Mouse (Mus musculus) gastrocnemius, postnatal 25 days (tissue): Measurements from ENCODE around the gene Gm10334. TPM values are rescaled to one million over a fixed set of nuclear protein-coding genes. Genes with fewer than 3 reads are reported as not detected.
"Not testable (repeated sequence)": the region's sequence is repeated elsewhere in the genome, so short reads cannot be mapped to it uniquely, and the experiment has no call there.

Experiments used
- DNase-seq: peaks from one replicate; pipeline ENCODE4 v3.0.0; 2022
- long read RNA-seq, 2 experiments: library from polyadenylated mRNA; stranded (forward); transcript quantifications; one replicate each; pipeline ENCODE4 v2.0.0; 2021
- total RNA-seq, 2 experiments: library from RNA; stranded (reverse); gene quantifications; 1 replicate in 1 of 2; 2 replicates in 1 of 2; pipeline ENCODE4 v1.2.3; 2021

Gm10334 gene
- total RNA-seq = not detected
- long read RNA-seq, experiment 1 = 0 reads
- long read RNA-seq, experiment 2 = 0 reads

DNA sequence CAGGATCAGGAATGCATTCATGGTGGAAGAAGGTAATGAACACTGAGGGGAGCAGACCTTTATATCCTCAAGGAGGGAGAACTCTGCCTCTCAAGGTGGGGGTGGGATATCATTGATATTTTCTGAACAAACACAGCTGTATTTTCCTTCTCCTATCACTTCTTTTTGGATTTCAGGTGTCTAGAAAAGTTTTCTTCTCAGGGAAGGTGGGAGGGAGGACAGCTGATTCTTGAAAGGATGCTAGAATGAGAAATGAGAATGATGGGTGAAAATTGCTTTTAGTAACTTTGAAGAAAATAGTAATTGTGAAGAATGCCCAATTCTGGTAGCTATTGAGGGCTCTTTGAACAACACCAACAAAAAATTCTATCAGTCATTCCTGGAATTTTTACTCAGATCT is at the start of gene Gm10334:
Gene Gm10334 (minus strand): TSS at position 101 of the 400 bp plus-strand sequence.
- not testable (repeated sequence) for DNase-seq

DNA sequence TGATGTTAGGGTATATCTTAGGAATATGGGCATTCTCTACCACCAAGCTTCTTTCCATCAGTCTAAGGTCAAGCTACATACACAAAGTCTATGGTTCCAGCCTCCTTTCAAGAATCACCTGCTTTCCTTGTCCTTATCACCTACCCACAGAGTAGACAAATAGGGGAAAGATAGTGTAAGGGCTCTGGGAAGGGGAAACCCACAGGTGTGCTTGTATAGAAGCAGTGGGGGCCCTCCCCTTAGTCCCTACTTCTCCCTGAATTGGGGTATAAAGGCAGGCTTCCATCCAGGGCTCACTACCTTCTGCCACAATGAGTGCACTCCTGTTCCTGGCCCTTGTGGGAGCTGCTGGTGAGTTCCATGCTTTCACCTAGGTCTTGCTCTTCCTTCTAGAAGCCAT is 12.7 kb upstream of the Gm10334 start, which contains the start of gene Prss1:
Gene Prss1 (plus strand): TSS at position 301 of the 400 bp plus-strand sequence.
- not testable (repeated sequence) for DNase-seq

DNA sequence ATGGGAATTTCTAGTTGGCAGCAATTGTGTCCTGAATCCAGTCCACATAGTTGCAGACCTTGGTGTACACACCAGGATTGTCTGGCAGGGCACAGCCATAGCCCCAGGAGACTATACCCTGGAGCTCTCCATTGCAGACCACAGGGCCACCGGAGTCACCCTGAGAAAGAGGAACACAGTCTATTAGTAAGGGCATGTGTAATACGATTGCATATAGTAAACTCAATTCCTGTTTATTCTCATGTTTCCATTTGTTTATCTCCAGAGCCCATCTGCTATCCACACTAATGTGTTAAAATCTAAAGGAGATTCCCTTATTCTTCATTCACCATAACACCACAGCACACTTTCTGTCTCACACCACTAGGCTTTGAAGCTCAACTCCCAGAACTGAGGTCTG is 3.7 kb downstream of the Gm10334 start:
- not testable (repeated sequence) for DNase-seq

Other genes starting within 250 kb of the Gm10334 start
- not detected for gene Try4, start 143.9 kb downstream of the Gm10334 start, total RNA-seq
- not detected for gene Try5, start 129.3 kb downstream of the Gm10334 start, total RNA-seq
- gene Try10, start 92.0 kb downstream of the Gm10334 start, total RNA-seq = not detected
- gene Prss3, start 68.5 kb downstream of the Gm10334 start, total RNA-seq = not detected
- not detected for gene Gm5771, start 53.8 kb downstream of the Gm10334 start, total RNA-seq
- gene Prss1, start 12.8 kb upstream of the Gm10334 start, total RNA-seq = not detected
- not detected for gene Prss2, start 75.6 kb upstream of the Gm10334 start, total RNA-seq
- gene Ephb6, start 159.3 kb upstream of the Gm10334 start, total RNA-seq = 1 to 10 TPM; 1.2 to 1.6 TPM
- not detected for gene Trpv6, start 190.3 kb upstream of the Gm10334 start, total RNA-seq
- gene Trpv5, start 234.6 kb upstream of the Gm10334 start, total RNA-seq = not detected
- not detected for gene Llcfc1, start 238.3 kb upstream of the Gm10334 start, total RNA-seq